Mouse (Mus musculus) bone marrow, adult 2 months (tissue): ENCODE measurements around the gene Hdgfl2.

Experiments
- CTCF ChIP-seq: fragments of 200-500 bp; IDR thresholded peaks from 2 replicates; pipeline ENCODE4 v1.5.1; 2011; ENCODE audit warnings: low read length, control low read depth; ENCODE audit not compliant: control insufficient read depth, insufficient read depth
- POLR2A ChIP-seq: fragments of 200-500 bp; IDR thresholded peaks from 2 replicates; pipeline ENCODE4 v1.6.1; 2011; ENCODE audit warnings: low read depth, mild to moderate bottlenecking, control low read depth, low read length, borderline replicate concordance; ENCODE audit not compliant: control insufficient read depth

DNA sequence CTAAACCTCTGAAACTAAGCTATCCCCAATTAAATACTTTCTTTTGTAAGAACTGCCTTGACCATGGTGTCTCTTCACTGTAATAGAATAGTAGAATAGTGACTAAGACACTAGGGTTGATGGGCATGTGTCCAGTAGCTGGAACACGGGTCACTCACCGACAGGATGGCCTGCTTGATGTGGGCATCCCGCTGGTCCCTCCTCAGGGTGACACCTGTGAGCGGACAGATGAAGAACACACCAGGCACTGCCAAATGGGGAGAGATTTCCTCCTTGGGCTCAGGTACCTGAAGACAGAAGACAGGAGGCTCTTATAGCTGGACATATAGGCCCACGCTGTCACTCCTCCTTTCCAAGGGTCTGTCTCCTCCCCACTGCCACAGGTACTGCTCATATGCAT lies 7.2 kb upstream of the Hdgfl2 start:
- TF ChIP-seq POLR2A (no peak), CTCF (no peak)
